Mouse (Mus musculus): ENCODE measurements around the gene C1s2. TPM values are rescaled to one million over a fixed set of nuclear protein-coding genes. Genes with fewer than 3 reads are reported as not detected.
"Not testable (repeated sequence)": the region's sequence is repeated elsewhere in the genome, so short reads cannot be mapped to it uniquely, and the experiment has no call there.

C1s2 gene
- total RNA-seq, 1 experiment: 0.27 TPM

DNA sequence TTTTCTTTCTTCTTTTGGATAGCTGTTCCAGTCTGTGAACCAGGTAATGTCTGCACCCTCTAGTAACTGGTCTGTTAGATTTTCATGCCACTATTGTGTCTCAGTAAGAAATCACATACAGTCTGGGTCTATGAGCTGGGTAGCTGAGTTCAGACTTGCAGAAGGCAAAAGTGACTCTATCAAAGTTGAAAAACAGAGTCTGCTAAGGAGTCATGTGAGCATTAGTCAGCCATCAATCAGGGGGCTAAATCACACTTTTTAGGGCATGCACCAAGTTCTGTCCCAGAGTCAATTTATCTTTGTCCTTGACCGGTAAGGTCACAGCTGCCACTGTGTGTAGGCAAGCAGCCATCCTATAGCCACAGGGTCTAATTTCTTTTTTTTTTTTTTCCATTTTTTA lies 53.7 kb downstream of the C1s2 start:
- Histone ChIP-seq H3K4me3 (ENCODE audit: insufficient read depth in 1 of 2, low read depth in 1 of 2, low read length in 2 of 2, poor library complexity in 1 of 2, severe bottlenecking in 1 of 2) (no peak overlapping the region), H3K9ac (ENCODE audit: insufficient read depth, low read depth, low read length, poor library complexity, severe bottlenecking) (no peak overlapping the region), H3K9me3 (ENCODE audit: control insufficient read depth, insufficient read depth, low read depth, low read length) (no peaks in the 10 kb centered on the region), H3K36me3 (ENCODE audit: control insufficient read depth, insufficient read depth, low read length, poor library complexity, severe bottlenecking) (no peaks in the 10 kb centered on the region), H3K4me1 (ENCODE audit: control insufficient read depth in 2 of 2, insufficient read depth in 2 of 2, low read length in 2 of 2, poor library complexity in 1 of 2) (no peaks in the 10 kb centered on the region), H3K27ac (ENCODE audit: insufficient read depth, low read depth, low read length, poor library complexity, severe bottlenecking) (no peak overlapping the region)
- TF ChIP-seq CHD2 (IDR thresholded peaks at IDR 0.05; ENCODE audit: low read depth, low read length) (no peak), ZC3H11A (IDR thresholded peaks at IDR 0.05; ENCODE audit: borderline replicate concordance, low read depth, low read length) (no peak), ZNF384 (IDR thresholded peaks at IDR 0.05; ENCODE audit: low read depth, low read length) (no peak), HCFC1 (IDR thresholded peaks at IDR 0.05; ENCODE audit: borderline replicate concordance, insufficient read depth, low read length) (no peak), MAFK (IDR thresholded peaks at IDR 0.05; ENCODE audit: insufficient read depth, low read depth, low read length) (no peak)
- in situ Hi-C loops (cut with MboI; ENCODE audit: low sequenced_read_pairs in 2 of 2, unreplicated experiment in 2 of 2): no loop called here
- DNase-seq (ENCODE audit: low read depth, low spot score): no peak

DNA sequence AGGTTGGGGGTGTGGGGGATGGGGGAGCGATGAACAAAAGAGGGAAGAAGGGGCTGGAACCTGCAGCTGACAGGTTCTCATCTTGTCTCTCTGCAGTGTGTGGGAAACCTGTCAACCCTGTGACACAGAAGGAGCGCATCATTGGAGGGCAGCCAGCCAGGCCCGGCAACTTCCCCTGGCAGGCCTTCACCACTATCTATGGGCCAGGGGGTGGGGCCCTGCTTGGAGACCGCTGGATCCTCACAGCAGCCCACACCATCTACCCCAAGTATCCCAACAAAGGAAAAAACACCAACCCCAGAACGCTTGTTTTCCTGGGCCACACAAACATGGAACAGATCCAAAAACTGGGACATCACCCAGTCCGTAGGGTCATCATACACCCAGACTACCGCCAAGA lies 55.7 kb downstream of the C1s2 start:
- in situ Hi-C loops (cut with MboI; ENCODE audit: low sequenced_read_pairs in 2 of 2, unreplicated experiment in 2 of 2): not testable (repeated sequence)

DNA sequence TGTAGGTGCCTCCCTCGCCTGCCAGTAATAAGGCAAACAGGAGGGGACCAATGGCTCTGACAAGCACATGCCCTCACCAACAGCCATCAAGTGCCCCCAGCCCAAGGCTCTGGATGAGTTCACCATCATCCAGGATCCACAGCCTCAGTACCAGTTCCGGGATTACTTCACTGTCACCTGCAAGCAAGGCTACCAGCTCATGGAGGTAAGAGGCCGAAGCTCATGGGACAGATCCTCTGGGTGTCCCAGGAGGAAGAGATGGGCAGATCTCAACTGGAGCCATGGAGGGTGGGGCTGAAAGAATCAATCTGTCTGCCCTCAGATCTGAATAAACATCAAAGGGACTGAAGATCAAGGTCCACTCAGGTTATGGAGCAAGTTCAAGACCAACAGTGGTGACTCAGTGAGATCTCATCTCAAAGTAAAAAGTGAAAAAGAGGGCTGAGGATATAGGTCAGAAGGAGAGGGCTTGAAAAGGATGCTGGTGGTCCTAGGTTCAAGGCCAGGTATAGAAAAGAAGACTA lies 60.7 kb downstream of the C1s2 start:
- H3K4me3 ChIP-seq (ENCODE audit: insufficient read depth in 1 of 2, low read depth in 1 of 2, low read length in 2 of 2, poor library complexity in 1 of 2, severe bottlenecking in 1 of 2); DNase-seq (ENCODE audit: low read depth, low spot score); H3K9me3 ChIP-seq (ENCODE audit: control insufficient read depth, insufficient read depth, low read depth, low read length); H3K4me1 ChIP-seq (ENCODE audit: control insufficient read depth in 2 of 2, insufficient read depth in 2 of 2, low read length in 2 of 2, poor library complexity in 1 of 2); in situ Hi-C loops (cut with MboI; ENCODE audit: low sequenced_read_pairs in 2 of 2, unreplicated experiment in 2 of 2); H3K36me3 ChIP-seq (ENCODE audit: control insufficient read depth, insufficient read depth, low read length, poor library complexity, severe bottlenecking); H3K27ac ChIP-seq (ENCODE audit: insufficient read depth, low read depth, low read length, poor library complexity, severe bottlenecking); H3K9ac ChIP-seq (ENCODE audit: insufficient read depth, low read depth, low read length, poor library complexity, severe bottlenecking): not testable (repeated sequence)

More for the DNA sequence above, 55.7 kb downstream of the C1s2 start:
- not testable (repeated sequence) for H3K9me3 ChIP-seq (ENCODE audit: control insufficient read depth, insufficient read depth, low read depth, low read length); H3K4me3 ChIP-seq (ENCODE audit: insufficient read depth in 1 of 2, low read depth in 1 of 2, low read length in 2 of 2, poor library complexity in 1 of 2, severe bottlenecking in 1 of 2); H3K4me1 ChIP-seq (ENCODE audit: control insufficient read depth in 2 of 2, insufficient read depth in 2 of 2, low read length in 2 of 2, poor library complexity in 1 of 2); DNase-seq (ENCODE audit: low read depth, low spot score); H3K36me3 ChIP-seq (ENCODE audit: control insufficient read depth, insufficient read depth, low read length, poor library complexity, severe bottlenecking); H3K9ac ChIP-seq (ENCODE audit: insufficient read depth, low read depth, low read length, poor library complexity, severe bottlenecking); H3K27ac ChIP-seq (ENCODE audit: insufficient read depth, low read depth, low read length, poor library complexity, severe bottlenecking)

Other genes with a start within 250 kb of the C1s2 start
- 34.4 and 35.7 TPM in 2 replicates for gene Pex5, start 221.0 kb downstream of the C1s2 start, total RNA-seq (2012; rRNA removed)
- 37.0 and 79.2 TPM in 2 replicates for gene Clstn3, start 171.3 kb downstream of the C1s2 start, total RNA-seq (2012; rRNA removed)
- 1.0 and 2.2 TPM in 2 replicates for gene C1rl, start 143.0 kb downstream of the C1s2 start, total RNA-seq (2012; rRNA removed)
- 0.26 and 0.31 TPM in 2 replicates for gene C1ra, start 123.7 kb downstream of the C1s2 start, total RNA-seq (2012; rRNA removed)
- 2.6 and 9.2 TPM in 2 replicates for gene C1s1, start 93.7 kb downstream of the C1s2 start, total RNA-seq (2012; rRNA removed)
- 0.26 TPM in 1 of 2 replicates, not detected in the other for gene C1rb, start 65.8 kb downstream of the C1s2 start, total RNA-seq (2012; rRNA removed)
- 65.5 and 107 TPM in 2 replicates for gene Lpcat3, start 26.9 kb upstream of the C1s2 start, total RNA-seq (2012; rRNA removed)
- gene Emg1, start 76.1 kb upstream of the C1s2 start, total RNA-seq (2012; rRNA removed): 292 and 344 TPM in 2 replicates
- 530 and 581 TPM in 2 replicates for gene Phb2, start 76.3 kb upstream of the C1s2 start, total RNA-seq (2012; rRNA removed)
- 15.1 and 16.5 TPM in 2 replicates for gene Ptpn6, start 102.6 kb upstream of the C1s2 start, total RNA-seq (2012; rRNA removed)
- 108 and 128 TPM in 2 replicates for gene Grcc10, start 105.3 kb upstream of the C1s2 start, total RNA-seq (2012; rRNA removed)
- 0.13 TPM in 1 of 2 replicates, not detected in the other for gene Gm45234, start 119.9 kb upstream of the C1s2 start, total RNA-seq (2012; rRNA removed)
- 4.7 and 8.9 TPM in 2 replicates for gene Atn1, start 120.4 kb upstream of the C1s2 start, total RNA-seq (2012; rRNA removed)
- 10.1 and 17.9 TPM in 2 replicates for gene Eno2, start 133.6 kb upstream of the C1s2 start, total RNA-seq (2012; rRNA removed)
- gene Lrrc23, start 143.6 kb upstream of the C1s2 start, total RNA-seq (2012; rRNA removed): 0.37 TPM in 1 of 2 replicates, not detected in the other
- gene Spsb2, start 172.6 kb upstream of the C1s2 start, total RNA-seq (2012; rRNA removed): 6.3 and 10.1 TPM in 2 replicates
- 306 and 404 TPM in 2 replicates for gene Tpi1, start 178.2 kb upstream of the C1s2 start, total RNA-seq (2012; rRNA removed)
- gene Usp5, start 193.4 kb upstream of the C1s2 start, total RNA-seq (2012; rRNA removed): 149 and 150 TPM in 2 replicates
- 128 and 137 TPM in 2 replicates for gene Cdca3, start 193.5 kb upstream of the C1s2 start, total RNA-seq (2012; rRNA removed)
- gene Gnb3, start 204.2 kb upstream of the C1s2 start, total RNA-seq (2012; rRNA removed): 0.32 TPM in 1 of 2 replicates, not detected in the other
- gene P3h3, start 221.7 kb upstream of the C1s2 start, total RNA-seq (2012; rRNA removed): 10.1 and 15.6 TPM in 2 replicates
- 1.7 and 3.1 TPM in 2 replicates for gene Gpr162, start 227.9 kb upstream of the C1s2 start, total RNA-seq (2012; rRNA removed)

Measured in ES-E14 (cell line).